ENCODE assay signal across 8 mouse cellular contexts in the genomic region with DNA sequence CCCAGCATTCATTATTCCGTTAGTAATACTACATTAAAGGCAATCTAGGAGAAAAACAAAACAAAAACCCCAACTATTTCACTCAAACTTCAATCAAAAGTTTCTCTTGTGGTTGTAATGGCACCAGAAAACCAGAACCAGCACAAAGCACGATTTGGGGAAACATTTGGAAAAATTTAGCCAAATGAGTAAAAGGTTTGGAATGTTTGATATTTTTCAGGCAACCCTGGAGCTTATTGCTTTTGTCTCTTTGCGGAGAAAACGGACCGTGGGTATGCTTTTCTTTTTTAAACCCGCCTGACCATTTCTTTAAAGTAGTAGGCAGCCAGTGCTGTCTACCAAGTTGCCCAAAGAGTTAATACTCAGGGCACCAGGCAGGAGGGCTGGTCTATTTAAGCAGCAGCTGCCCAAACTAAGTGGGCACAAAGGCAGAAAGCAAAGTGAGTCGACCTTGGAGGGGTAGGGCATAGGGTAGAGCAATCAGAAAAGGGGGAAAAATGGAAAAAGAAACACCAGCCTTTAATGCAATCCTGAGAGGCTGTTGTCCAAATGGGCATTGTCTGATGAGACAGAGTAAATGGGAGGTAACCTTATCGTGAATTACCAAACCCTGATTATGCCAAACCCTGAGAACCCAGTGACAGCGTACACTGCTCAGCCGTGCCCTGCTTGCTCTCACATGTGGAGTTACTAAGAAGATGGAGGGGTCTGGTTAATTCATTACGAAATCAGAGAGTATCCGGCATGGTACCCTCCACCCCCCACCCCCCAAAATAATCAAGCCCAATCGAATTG.
DNase-seq lines count a peak whose midpoint lies in the region; ATAC-seq lines count a peak whose summit lies in the region.

No protein-coding gene starts in this region.

- H3K27ac ChIP-seq in hindbrain, embryonic 11.5 days (ENCODE audit: low read depth, low read length): no peak overlapping the region
- H3K27ac ChIP-seq in midbrain, embryonic 13.5 days: no peak overlapping the region

- peak overlapping the region; percentile 43 for H3K4me3 ChIP-seq in hindbrain, embryonic 11.5 days (ENCODE audit: low read depth, low read length)
- H3K4me3 ChIP-seq in midbrain, embryonic 13.5 days (replicated peaks): peak overlapping the region; percentile 45

- H3K4me1 ChIP-seq in hindbrain, embryonic 11.5 days (replicated peaks; ENCODE audit: control insufficient read depth, insufficient read depth, low read length): no peaks in the 10 kb centered on the region
- peaks cover 27% of the 10 kb centered on the region for H3K4me1 ChIP-seq in midbrain, embryonic 13.5 days (replicated peaks)

- no peaks in the 10 kb centered on the region for H3K9me3 ChIP-seq in hindbrain, embryonic 11.5 days (ENCODE audit: control insufficient read depth, low read length)
- no peaks in the 10 kb centered on the region for H3K9me3 ChIP-seq in midbrain, embryonic 13.5 days

- ATAC-seq in hindbrain, embryonic 11.5 days (ENCODE audit: low FRiP score): 0 out of 2 replicates have a peak, but pooled peaks have one; percentile 38
- ATAC-seq in midbrain, embryonic 13.5 days: peak; percentile 51; the same call in 1 of the 2 replicates

- 31% methylated on average over 13 of the region's 13 CpGs for WGBS in hindbrain, embryonic 11.5 days
- 32% methylated on average over 13 of the region's 13 CpGs for WGBS in midbrain, embryonic 13.5 days

- H3K4me2 ChIP-seq in hindbrain, embryonic 11.5 days (replicated peaks; ENCODE audit: low read depth, low read length): peak overlapping the region; percentile 76
- peak overlapping the region; percentile 79 for H3K4me2 ChIP-seq in midbrain, embryonic 13.5 days (replicated peaks)

- no peaks in the 10 kb centered on the region for H3K27me3 ChIP-seq in hindbrain, embryonic 11.5 days (ENCODE audit: control insufficient read depth, insufficient read depth, low read length)
- H3K27me3 ChIP-seq in midbrain, embryonic 13.5 days: 0 out of 2 replicates have a peak, but pooled peaks cover 6% of the 10 kb centered on the region

- no peak overlapping the region for H3K9ac ChIP-seq in hindbrain, embryonic 11.5 days (ENCODE audit: low read depth, low read length)
- H3K9ac ChIP-seq in midbrain, embryonic 13.5 days (replicated peaks): peak overlapping the region; percentile 75; the same call in 1 of the 2 replicates

- peak; percentile 87 for DNase-seq in heart, adult 11 months
- no peak for DNase-seq in heart, adult 8-10 months (ENCODE audit: low spot score)
- DNase-seq in adipocyte (ENCODE audit: low spot score): peak; percentile 38
- DNase-seq in hindbrain, embryonic 11.5 days (ENCODE audit: low spot score): peak; percentile 18
- DNase-seq in cerebellum, adult 18-20 months: no peak
- no peak for DNase-seq in thymus, postnatal 4 days
- DNase-seq in urinary bladder, postnatal 10 days (ENCODE audit: low spot score): no peak

- no peaks in the 10 kb centered on the region for H3K36me3 ChIP-seq in hindbrain, embryonic 11.5 days (ENCODE audit: control insufficient read depth, insufficient read depth, low read length)
- H3K36me3 ChIP-seq in midbrain, embryonic 13.5 days: no peaks in the 10 kb centered on the region

Comparison
In these comparisons a context has a peak if more than half of its experiments do, and no peak if none do; other contexts are left out.
1. DNase-seq: peak in heart, adult 11 months (single experiment), adipocyte (single experiment) and hindbrain, embryonic 11.5 days (single experiment); none in heart, adult 8-10 months (single experiment), cerebellum, adult 18-20 months (0 of 2), thymus, postnatal 4 days (single experiment) and urinary bladder, postnatal 10 days (single experiment).